Mouse (Mus musculus) embryo, embryonic 9.5 days (tissue): ENCODE measurements around the gene Sf3b3.
"Not testable (repeated sequence)": the region's sequence is repeated elsewhere in the genome, so short reads cannot be mapped to it uniquely, and the experiment has no call there.

Experiments
- DNase-seq: peaks from one replicate; pipeline ENCODE4 v3.0.0-alpha.2; 2017; ENCODE audit errors: extremely low spot score

Gene Sf3b3

DNA sequence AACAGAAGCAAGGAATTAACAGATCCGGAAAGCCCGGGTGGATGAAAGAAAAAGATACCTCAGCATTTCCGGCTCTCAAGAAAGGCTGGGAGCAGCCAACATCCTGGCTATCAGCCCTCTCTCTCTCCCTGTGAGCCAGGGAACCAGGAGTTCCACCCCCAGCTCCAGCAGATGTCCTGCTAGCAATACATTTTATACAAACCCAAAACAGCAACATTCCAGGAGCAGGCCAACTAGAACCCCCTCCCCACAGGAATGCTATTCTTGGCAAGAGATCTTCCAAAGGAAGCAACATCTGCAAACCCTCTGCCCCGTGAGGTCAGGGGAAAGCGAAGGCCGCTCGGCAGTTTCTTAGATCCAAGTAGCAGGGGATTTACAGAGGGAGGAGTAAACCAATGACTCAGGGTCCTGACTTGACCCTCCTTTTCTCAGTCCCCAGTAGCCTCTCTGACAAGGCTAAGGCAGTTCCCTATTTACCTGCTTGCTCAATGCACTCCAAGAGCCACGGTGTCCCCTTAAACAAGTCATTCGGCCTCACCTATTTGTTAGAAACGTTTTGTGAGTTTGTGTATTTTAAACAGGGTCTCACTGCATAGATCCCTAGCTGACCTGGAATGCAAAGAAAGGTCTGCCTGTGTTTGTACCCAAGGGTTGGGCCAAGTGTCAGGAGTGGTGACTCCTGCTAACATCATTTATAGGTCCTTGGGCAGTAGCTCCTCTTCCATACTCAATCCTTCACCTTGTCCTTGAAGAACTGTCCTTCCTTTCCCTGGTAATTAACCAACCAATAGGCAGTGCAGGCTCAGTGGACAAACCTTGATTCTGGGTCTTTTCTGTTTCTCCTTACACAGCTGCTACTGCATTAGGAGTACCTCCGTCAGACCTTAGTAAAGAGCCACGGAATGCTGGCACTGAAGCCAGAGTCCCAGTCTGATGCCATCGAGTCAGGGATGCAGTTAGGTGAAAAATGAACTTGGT lies 37.8 kb downstream of the Sf3b3 start:
- DNase-seq, result peak; percentile 34

DNA sequence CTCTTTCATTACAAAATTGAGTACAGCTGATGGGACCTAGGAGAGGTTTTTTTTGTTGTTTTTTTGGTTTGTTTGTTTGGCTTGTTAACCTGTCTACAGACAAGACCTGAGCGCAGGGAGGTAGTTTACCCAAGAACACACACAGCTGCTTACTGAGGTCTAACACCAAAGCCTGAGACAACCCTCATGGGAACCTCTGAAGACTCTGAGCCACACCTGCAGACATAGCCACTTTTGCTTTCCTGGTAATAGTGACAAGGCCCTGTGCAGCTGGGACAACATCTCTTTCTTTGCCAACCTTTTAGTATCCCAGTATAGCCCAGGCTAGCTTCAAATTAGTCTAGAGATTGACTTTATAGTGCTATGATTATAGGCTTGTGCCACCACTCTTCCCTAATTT lies 40.4 kb downstream of the Sf3b3 start:
- no peak for DNase-seq

DNA sequence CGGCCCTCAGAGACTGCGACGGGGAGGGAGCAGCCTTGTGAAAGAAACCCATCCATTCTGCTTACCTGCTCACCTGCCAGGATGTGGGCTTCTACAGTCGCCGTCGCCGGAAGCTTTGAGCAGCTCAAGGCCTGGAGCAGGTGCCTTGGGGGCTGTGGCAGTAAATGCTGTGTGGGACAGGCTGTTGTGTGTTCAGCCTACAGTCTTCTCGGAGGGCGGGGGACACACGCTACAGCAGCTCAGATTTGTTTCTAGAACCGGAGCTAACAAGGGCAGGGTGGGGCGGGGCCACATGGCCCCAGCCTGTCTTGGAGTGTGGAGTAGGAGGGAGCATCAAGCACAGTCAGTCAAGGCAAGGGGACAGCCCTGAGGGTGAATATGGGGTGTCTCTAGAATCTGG lies 40.9 kb downstream of the Sf3b3 start, which contains the start of gene Il34:
Gene Il34, minus strand, starts transcription at position 256 of the 400 bp plus-strand sequence.
- DNase-seq, result no peak

DNA sequence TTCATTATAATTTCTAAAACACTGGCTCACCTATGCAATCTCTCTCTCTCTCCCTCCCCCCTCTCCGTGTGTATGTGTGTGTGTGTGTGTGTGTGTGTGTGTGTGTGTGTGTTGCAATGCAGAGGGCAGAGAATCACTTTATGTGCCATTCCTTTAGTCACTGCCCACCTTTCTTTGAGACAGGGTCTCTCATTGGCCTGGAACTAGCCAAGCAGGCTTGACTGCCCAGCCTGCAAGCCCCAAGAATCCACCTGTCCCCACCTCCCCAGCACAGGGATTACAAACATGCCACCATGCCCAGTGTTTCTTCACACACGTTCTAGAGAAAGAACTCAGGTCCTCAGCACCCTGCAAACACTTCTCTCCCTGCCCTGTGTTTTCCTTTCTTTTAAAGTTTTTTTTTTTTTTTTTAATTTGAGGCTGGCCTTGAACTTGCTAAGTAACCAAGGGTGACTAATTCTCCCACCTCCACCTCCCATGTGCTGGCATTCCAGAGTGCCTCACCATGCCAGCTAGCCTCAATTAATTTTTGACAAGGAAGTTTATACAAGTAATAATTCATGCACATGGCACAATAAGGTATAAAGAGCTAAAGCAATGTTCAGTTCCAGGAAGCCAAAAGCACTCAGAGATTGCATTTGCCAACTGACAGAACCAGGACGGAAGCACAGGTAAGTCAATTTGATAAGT lies 41.6 kb downstream of the Sf3b3 start:
- no peak for DNase-seq

DNA sequence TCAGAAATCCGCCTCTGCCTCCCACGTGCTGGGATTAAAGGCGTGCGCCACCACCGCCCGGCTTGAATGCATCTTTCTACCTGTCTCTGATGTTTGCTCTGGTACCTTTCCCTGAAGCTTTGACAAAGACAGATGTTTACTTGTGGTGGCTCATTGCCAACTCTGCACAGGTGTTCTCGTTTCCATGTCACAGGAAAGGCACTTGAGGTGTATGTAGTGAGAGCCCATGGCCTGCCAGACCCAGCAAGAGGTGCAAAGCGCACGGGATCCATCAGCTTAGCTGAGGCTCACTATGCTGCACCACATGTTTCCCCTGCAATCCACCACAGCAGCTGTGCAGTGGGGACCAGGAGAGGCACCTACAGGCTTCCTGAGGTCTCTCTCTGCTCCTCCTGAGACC lies 42.7 kb downstream of the Sf3b3 start:
- DNase-seq, result no peak

DNA sequence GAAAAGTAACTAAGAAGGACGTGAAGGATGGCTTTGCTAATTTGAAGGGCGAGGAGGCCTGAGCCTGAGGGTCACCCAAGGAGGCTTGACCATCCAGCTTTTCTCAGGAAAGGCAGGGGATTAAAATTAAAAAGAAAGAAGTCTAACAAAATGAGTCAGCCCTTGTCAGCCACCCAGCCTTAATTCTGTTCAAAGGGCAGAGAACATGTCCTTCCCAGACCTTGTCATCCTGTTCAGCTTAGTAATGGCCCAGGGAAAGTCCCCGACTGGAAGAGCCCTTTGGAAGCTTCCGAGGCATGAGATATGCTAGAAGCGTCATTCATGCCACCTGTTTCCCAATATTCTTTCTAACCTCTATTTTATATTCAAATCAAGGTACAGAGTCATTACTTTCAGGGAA lies 43.6 kb downstream of the Sf3b3 start:
- no peak for DNase-seq

DNA sequence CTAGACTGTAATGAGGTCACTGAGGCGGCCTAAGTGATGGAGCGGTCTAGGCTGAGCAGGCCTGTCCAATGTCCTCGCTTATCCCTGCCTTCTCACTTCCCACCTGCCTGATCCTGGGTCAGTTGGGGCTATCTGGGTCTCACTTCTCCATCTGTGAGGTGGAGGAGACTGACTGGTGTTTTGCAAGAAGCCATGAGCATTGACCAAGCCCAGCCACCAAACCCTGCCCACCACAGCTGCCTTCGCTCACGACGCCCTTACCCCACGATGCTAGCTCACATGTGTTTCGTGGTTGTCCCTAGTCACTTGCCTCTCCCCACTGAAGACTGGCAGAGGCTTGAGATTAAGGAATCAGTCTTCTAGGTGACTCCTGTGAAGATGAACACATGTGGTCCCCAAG lies 49.5 kb downstream of the Sf3b3 start:
- DNase-seq, result no peak

DNA sequence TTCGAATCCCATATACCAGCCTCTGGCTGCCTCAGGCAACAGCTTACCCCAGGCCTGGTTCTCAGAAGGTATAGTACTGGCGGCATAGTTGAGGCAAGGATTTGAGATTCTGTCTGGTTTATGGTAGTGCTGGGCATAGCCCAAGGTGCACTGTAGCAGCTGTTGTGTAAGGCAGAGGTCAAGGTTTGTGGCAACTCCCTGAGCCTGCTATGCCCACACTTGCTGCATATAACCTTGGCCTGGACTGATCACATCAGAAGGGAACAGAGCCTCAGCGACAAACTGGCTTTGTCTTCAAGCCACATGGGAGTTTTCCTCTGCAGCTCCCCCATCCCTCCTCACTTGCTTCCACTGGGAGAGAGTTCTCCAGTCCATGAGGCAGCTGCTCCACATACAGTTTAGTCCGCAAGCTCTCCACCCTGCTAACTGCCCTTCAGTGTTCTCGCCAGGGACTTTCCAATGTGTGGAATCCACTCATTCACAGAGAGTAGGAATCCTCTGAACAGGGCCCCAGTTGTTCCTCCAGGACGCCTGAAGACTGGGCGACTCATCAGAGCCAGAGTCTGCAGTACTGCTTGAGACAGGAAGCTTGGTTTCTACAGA lies 52.1 kb downstream of the Sf3b3 start:
- DNase-seq, result no peak

DNA sequence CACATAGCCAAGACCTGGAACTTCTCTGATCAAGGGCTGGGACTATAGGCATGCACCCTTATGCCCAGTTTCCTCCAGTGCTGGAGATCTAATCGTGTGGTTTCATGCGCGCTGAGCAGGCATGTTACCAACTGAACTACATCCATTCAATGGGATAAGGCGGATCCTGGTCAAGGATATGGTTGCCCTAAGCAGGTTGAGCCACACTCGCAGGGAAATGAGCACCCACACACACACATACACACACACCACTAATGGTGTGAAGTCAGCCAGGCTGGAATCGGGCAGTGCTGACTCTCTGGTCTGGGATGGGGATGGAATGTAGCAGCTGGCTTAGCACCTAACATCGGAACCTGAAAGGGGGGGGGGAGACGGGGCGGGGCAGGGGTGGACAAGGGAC lies 52.7 kb downstream of the Sf3b3 start:
- no peak for DNase-seq

DNA sequence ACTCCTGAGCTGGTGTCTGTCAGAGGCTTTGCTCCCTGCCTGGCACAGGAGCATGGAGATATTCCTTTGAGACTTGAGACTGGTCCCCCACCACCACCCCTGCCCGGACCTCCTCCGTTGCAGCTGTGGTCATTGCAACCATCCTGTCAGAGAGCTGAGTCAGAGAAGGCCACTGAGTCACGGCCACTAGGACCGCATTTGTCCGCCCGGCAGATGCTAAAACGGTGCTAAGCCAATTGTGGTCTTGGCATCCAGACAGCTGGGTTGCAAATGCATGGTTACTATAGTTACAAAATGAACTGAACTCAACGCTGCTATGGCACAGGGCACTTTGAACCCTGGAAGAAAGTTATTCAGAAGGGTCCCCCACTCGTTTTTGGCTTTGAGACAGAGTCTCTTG lies 53.1 kb downstream of the Sf3b3 start:
- DNase-seq, result no peak

DNA sequence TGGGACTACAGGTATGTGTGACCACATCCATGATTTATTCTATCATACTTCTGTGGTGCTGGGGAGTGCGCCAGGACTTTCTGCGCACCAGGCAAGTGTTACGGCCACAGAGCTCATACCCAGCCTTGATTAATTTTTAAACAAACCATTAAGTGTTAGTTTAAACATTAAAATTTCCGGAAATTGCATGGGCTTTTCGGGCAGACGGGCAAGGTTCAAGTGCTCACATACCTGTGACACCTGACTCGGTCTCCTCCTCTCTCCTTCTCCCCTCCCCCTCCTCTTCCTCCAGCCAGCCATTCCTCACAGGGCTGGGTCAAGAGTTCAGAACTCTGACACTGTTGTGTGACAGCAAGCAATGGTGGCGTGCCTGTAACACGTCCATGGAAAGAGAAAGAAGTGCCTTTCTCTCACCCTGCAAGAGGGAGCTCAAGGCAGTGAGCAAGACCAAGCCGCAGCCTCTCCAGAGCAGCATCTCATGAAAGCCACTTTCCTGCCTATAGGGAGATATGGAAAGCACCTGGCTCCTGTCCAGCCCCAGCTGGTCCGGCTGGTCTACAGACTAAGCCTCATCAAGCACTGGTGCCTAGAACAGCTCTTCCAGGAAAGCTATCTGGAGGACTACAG lies 53.9 kb downstream of the Sf3b3 start:
- DNase-seq, result no peak

DNA sequence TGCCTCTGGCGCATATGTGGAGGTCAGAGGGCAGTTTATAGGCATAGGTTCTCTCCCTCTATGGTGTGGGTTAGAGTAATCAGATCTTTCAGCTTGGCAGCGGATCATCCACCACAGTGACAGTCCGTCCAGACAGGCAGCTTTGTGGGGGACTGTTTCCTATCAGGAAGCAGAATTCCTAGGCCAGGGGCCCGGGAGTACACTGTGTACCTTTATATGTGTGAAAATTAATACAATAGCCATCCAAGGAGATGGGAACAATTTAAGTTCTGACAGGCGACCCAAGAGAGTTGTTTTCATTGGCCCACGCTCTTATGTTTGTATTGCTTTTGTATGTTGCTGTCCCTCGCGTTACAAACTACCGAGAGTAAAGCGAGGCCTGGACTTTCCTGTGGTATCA lies 55.4 kb downstream of the Sf3b3 start:
- DNase-seq, result no peak

DNA sequence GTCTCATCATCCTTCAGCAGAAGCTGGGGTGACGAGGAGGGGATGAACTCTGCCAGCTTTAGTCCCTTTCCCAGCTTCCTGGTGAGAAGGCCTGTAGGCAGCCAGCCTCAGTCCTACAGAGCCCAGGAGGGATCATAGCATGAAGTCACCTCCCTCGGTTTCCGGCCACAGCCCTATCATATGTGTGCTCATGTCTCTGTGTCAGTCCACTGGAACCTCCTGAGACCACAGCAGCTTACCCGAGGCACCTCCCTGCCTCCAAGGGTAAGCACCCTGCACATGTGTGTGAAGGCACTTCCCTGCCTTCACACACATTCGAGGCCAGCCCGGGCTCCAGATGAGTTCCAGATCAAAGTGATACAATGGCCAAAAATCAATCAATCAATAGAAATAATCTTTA lies 56.3 kb downstream of the Sf3b3 start:
- no peak for DNase-seq

DNA sequence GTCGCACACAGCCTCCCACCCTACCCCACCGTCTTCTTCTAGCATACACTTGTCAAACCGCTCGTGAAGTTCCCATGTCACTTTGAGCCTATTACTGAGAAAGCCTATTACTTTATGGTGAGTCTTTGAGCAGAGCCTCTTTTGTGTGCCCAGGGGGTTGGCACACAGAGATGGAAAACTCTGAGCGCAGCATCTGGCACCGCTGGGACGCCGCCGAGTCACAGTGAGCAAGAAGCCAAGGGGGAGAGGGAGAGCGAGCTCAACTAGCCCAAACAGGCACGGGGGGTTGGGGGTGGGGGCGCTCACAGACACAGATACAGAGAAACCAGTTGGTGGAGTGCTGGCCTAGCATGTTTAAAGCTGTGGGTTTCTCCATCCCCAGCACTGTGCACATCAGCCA lies 57.0 kb downstream of the Sf3b3 start:
- DNase-seq, result no peak

DNA sequence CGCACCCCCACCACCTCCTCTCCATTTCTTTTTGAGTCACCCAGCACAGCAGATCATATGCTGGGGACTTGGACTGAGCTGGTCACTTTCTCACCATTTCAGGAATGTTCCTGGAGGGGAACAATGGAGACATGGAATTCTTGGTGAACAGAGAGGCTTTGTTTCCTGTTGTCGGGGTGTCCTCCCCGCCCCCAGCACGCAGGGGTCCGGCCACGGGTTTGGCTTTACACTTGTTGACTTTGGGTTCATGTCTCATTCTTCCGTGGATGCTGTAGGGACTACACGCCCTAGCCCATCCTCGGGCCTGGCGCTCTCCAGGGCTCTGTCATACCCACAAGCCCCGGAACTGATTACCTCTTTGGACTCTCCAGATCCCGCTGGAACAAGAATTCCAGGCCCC lies 57.6 kb downstream of the Sf3b3 start:
- no peak for DNase-seq

DNA sequence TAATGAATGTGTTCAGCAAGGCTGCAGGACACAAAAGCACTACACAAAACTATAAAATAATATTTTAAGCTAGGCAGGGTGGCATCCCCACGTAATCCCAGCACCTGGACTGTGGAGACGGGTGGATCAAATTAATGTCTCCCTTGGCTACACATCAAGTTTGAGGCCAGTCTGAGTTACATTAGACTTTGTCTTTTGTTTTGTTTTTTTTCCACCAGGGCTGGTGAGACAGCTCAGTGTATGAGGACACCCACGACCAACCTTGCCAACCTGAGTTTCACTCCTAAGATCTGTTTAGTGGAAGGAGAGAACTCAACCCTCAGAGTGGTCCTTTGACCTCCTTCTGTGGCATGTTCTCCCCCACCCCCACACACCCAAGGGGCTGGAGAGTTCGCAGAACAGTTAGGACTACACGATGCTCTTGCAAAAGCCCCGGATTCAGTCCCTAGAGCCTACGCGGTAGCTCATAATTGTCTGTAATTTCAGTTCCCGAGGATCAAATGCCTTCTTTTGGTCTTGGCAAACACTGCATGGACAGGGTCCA lies 59.1 kb downstream of the Sf3b3 start:
- no peak for DNase-seq

DNA sequence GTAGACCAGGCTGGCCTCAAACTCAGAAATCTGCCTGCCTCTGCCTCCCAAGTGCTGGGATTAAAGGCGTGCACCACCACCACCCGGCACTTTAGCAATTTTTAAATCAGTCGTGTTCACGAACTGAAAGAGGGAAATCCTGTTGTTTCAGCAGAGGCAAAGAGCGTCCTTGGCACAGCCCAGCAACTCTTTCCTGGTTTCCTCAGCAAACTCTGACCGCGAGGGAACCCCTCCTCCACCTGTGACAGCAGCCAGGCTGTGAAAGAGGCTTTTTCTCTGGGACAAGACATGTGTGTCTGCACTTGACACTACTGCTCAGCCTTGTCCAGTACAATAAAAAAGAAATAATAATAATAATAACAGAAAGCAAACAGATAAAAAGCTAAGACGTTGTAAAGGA lies 59.7 kb downstream of the Sf3b3 start:
- DNase-seq, result no peak

DNA sequence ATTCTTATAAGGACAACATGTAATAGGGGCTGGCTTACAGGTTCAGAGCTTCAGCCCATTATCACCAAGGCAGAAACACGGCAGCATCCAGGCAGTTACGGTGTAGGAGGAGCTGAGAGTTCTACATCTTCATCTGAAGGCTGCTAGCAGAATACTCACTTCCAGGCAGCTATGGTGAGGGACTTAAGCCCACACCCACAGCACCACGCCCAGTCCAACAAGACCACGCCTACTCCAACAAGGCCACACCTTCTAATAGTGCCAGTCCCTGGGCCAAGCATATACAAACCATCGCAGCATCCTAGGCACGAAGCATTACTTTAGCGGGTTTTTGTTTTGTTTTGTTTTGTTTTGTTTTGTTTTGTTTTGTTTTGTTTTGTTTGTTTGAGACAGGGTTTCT lies 60.1 kb downstream of the Sf3b3 start:
- not testable (repeated sequence) for DNase-seq

DNA sequence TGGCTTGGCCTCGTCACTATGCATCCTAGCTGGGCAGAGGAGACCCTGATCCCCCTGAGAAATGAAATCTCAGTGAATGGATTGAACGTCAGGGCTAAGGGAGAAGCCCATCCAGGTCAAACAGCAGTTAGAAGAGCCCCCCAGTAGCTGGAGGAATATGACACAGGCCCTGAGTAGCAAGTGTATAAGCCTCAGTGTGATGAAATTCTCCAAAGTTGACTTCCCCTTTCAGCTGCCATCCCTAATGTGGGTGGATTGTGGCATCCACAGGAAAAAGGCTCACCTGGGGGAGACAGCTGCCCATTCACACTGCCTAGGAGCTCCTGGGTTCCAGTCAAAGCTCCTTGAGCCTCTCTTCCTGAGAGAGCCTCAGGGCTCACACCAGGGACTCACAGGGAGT lies 61.2 kb downstream of the Sf3b3 start:
- DNase-seq, result no peak

DNA sequence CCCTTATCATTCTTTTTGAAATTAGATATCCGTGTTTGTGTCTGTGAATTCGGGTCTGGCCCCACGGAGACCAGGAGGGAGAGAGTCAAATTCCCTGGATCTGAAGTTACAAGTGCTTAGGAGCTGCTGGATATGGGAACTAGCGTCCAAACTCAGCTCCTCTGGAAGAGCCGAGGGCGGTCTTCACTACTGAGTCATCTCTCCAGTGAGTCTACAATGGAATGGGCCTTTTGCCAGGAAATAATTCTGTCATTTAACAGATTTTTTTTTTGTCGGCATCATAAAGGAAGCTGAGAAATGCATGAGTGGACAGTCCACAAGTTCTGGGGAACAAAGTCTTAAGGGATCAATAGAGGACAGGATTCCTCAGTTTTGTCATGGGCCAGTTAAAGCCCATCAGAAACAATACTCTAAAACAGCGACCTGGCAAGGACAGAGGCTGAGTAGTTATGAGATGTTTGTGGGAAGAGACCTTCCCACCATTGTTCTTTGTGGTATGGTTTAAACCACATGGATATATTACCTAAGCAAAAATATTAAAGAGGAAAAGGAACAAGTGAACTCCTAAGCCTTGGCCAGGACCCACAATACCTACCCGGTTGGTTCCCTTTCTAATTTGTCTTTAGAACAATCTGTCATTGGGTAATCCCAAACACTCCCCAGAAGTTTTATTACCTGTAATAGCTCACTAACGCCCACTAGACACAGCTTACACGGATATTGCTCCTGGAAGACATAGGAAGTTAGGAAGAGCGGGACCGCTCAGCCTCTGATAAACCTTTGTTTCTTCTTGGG lies 66.5 kb downstream of the Sf3b3 start:
- DNase-seq, result no peak

DNA sequence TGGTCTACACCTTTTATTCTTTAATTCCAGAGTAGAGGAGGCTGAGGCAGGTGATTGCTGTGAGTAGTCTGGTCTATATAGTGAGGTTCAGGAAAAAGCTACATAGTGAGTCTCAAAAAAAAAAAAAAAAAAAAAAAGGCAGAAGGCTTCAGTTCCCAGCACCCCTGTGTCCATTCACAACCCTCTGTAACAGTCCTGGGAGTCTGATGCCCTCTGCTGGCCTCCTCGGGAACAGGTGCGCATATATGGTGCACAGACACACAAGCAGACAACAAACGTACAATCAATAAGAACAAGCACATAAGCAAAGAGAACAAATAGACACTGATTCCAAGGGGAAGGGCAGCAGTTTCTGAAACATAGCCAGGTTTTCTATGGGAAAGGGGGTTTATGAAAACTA lies 70.3 kb downstream of the Sf3b3 start:
- DNase-seq, result no peak
